Mouse (Mus musculus): ENCODE data around the gene Ncapd2.

DNA sequence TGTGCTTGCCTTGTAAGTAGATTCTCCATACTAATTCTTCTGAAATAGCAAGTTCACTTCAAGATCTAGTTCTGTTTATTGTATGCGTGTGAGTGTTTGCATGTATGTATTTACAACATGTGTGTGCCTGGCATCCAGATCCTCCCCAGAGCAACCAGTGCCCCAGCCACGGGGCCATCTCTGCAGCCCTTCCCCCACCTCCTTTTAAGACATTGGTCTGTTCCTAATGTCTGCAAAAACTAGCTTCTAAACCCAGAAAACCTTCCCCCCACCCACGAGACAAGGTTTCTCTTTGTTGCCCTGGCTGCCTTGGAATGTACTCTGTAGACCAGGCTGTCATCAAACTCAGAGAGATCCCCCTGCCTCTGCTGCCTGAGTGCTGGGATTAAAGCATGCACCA, 31.1 kb upstream of the Ncapd2 start:
- TF ChIP-seq CTCF (IDR thresholded peaks at IDR 0.05; ENCODE audit: low read depth) (no peak), EP300 (IDR thresholded peaks at IDR 0.05; ENCODE audit: low read depth) (no peak)

Measured in heart, postnatal 0 days (tissue).